Mouse (Mus musculus): ENCODE results near the gene Stn1.

- TF ChIP-seq GATA1 (IDR thresholded peaks at IDR 0.05; ENCODE audit: borderline replicate concordance, low read length): no peak
- no peak for TF ChIP-seq FLI1 (IDR thresholded peaks at IDR 0.05; ENCODE audit: low read length)
Observed at GRCm38 (mm10) chr19:47500389-47501011, 36.8 kb downstream of the Stn1 start.
